Mouse (Mus musculus): ENCODE measurements around the gene Flywch1. TPM values are rescaled to one million over a fixed set of nuclear protein-coding genes. Genes with fewer than 3 reads are reported as not detected.
A peak's percentile ranks its signal among the peaks of the same experiment; 100 is the strongest.

Flywch1 gene
- 100 to 1,000 TPM; 425 to 428 TPM for total RNA-seq (2021)
- long read RNA-seq, experiment 1, transcript Flywch1-204 (7 exons, 2,943 nt): major isoform, 14 of 635 reads
- long read RNA-seq, experiment 1, transcript Flywch1-202 (7 exons, 2,443 nt): minor isoform, 6 of 635 reads
- long read RNA-seq, experiment 1, partial matches to known transcripts: 57 of 635 reads
- long read RNA-seq, experiment 1, other reads (novel, unspliced or antisense): 553 of 635 reads
- long read RNA-seq, experiment 2, transcript Flywch1-204 (7 exons, 2,943 nt): major isoform, 9 of 489 reads
- long read RNA-seq, experiment 2, partial matches to known transcripts: 42 of 489 reads
- long read RNA-seq, experiment 2, other reads (novel, unspliced or antisense): 430 of 489 reads

- TF ChIP-seq CTCF (IDR thresholded peaks at IDR 0.05): no peak; the same call in 1 of the 2 replicates
- intact Hi-C loops (cut with DNase I): loop anchor here (1.0 to 5.0 kb wide), 4 partner anchors 32 to 191 kb away; partner anchors contain the start of genes Elob, Prss32 and Prss41
- peak within 1 kb of the TSS; percentile 99 for H3K27ac ChIP-seq
- peak; percentile 98 to 99 for DNase-seq (ENCODE audit: extremely low spot score in 1 of 2, low spot score in 2 of 2)
- peak within 1 kb of the TSS; percentile 91 for H3K4me3 ChIP-seq
Observed at GRCm38 (mm10) chr17:23771284-23772218, at the start of gene Flywch1. Flywch1 (minus strand) TSS chr17:23771602.

DNA sequence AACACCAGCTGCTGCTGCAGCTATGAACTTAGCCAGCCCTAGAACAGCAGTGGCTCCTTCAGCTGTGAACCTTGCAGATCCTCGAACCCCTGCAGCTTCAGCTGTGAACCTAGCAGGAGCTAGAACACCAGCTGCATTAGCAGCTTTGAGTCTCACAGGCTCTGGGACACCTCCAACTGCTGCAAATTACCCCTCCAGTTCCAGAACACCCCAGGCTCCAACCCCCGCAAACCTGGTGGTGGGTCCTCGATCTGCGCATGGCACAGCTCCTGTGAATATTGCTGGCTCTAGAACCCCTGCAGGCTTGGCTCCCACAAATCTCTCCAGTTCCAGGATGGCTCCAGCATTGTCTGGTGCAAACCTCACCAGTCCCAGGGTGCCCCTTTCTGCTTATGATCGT is 49.3 kb upstream of the Flywch1 start:
- no peak for DNase-seq (ENCODE audit: extremely low spot score in 1 of 2, low spot score in 2 of 2)
- no peak for TF ChIP-seq CTCF (IDR thresholded peaks at IDR 0.05)
- intact Hi-C loops (cut with DNase I): no loop called here
- no peak overlapping the region for H3K4me3 ChIP-seq
- no peak overlapping the region for H3K27ac ChIP-seq

- TF ChIP-seq CTCF (IDR thresholded peaks at IDR 0.05): no peak
- Histone ChIP-seq H3K4me3 (no peak overlapping the region), H3K27ac (no peak overlapping the region)
- no peak for DNase-seq (ENCODE audit: extremely low spot score in 1 of 2, low spot score in 2 of 2)
- intact Hi-C loops (cut with DNase I): no loop called here
Observed at GRCm38 (mm10) chr17:23819235-23819634, 47.8 kb upstream of the Flywch1 start.

GRCm38 (mm10) chr17:23818579-23818978 is 47.2 kb upstream of the Flywch1 start:
- H3K4me3 ChIP-seq: no peak overlapping the region
- DNase-seq (ENCODE audit: extremely low spot score in 1 of 2, low spot score in 2 of 2): no peak
- no peak for TF ChIP-seq CTCF (IDR thresholded peaks at IDR 0.05)
- intact Hi-C loops (cut with DNase I): no loop called here
- no peak overlapping the region for H3K27ac ChIP-seq

DNA sequence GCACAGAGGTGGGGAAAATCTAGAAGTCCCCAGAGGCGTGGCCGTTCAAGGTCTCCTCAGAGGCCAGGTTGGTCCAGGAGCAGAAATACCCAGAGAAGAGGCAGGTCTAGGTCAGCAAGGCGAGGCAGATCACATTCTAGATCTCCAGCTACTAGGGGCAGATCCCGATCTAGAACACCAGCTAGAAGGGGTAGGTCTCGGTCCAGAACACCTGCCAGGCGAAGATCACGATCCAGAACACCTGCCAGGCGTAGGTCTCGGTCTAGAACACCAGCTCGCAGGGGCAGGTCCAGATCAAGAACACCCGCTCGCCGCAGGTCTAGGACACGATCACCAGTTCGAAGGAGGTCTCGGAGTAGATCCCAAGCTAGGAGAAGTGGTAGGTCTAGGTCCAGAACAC is 44.2 kb upstream of the Flywch1 start:
- intact Hi-C loops (cut with DNase I): no loop called here
- no peak overlapping the region for H3K4me3 ChIP-seq
- no peak overlapping the region for H3K27ac ChIP-seq
- DNase-seq (ENCODE audit: extremely low spot score in 1 of 2, low spot score in 2 of 2): no peak
- TF ChIP-seq CTCF (IDR thresholded peaks at IDR 0.05): no peak

- no peak for DNase-seq (ENCODE audit: extremely low spot score in 1 of 2, low spot score in 2 of 2)
- intact Hi-C loops (cut with DNase I): no loop called here
- no peak for TF ChIP-seq CTCF (IDR thresholded peaks at IDR 0.05)
- Histone ChIP-seq H3K4me3 (no peak overlapping the region), H3K27ac (no peak overlapping the region)
Observed at GRCm38 (mm10) chr17:23807918-23808317, 36.5 kb upstream of the Flywch1 start.

GRCm38 (mm10) chr17:23806867-23807266 is 35.5 kb upstream of the Flywch1 start:
- intact Hi-C loops (cut with DNase I): no loop called here
- peak; percentile 16 for TF ChIP-seq CTCF (IDR thresholded peaks at IDR 0.05)
- Histone ChIP-seq H3K27ac (no peak overlapping the region), H3K4me3 (peak overlapping the region; percentile 36)
- DNase-seq (ENCODE audit: extremely low spot score in 1 of 2, low spot score in 2 of 2): peak in 1 of 2 experiments; percentile 38

- TF ChIP-seq CTCF (IDR thresholded peaks at IDR 0.05): no peak
- DNase-seq (ENCODE audit: extremely low spot score in 1 of 2, low spot score in 2 of 2): no peak
- intact Hi-C loops (cut with DNase I): loop anchor here (5.0 kb wide), 1 partner anchor 62 kb away; the partner anchor contains the start of gene Paqr4
- H3K27ac ChIP-seq: no peak overlapping the region
- H3K4me3 ChIP-seq: peak overlapping the region; percentile 94
Observed at GRCm38 (mm10) chr17:23804426-23805085, 33.2 kb upstream of the Flywch1 start.

DNA sequence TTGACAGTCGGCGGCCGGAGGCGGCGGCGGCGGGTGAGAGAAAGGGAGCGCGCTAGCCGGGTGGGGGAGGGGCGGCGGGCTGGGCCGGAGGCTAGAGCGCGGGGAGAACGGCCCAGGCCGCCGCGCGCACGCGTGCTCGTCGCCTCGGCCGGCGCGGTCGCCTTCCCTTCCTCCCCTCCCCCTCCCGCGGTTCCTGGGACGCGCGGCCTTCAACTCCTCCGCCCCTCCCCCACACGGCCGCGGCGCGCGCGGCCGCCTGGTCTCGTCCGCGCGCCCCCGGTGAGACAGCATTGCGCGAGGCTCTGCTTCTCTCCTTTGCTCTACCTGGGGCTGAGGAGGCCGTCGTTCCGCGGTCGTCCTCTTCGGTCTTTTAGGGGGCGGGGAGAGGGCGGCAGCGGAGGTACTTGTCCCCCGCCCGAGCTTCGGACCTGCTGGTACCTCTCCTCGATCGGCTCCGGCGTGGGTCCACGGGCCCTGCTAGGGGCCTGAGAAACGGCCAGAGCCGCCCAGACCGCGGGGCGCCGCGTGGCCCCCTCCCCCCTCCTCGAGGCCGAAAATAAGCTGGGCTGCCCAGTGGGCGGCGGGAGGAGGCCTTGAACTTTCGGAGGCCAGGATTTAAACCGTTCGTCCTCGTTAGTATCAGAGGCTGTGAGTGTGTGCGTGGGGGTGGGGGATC is 32.1 kb upstream of the Flywch1 start:
- Histone ChIP-seq H3K27ac (peak overlapping the region; percentile 97), H3K4me3 (peak overlapping the region; percentile 94)
- DNase-seq (ENCODE audit: extremely low spot score in 1 of 2, low spot score in 2 of 2): peak; percentile 71 to 80
- intact Hi-C loops (cut with DNase I): loop anchor here (1.0 to 5.0 kb wide), 3 partner anchors 25 to 61 kb away; partner anchors contain the start of genes Flywch1 and Paqr4
- TF ChIP-seq CTCF (IDR thresholded peaks at IDR 0.05): no peak

- intact Hi-C loops (cut with DNase I): loop anchor here (1.0 to 5.0 kb wide), 4 partner anchors 13 to 61 kb away; partner anchors contain the start of genes Flywch1, Paqr4 and Srrm2
- H3K4me3 ChIP-seq: peak overlapping the region; percentile 94
- no peak; the same call in 1 of the 2 replicates for TF ChIP-seq CTCF (IDR thresholded peaks at IDR 0.05)
- peak overlapping the region; percentile 97 for H3K27ac ChIP-seq
- DNase-seq (ENCODE audit: extremely low spot score in 1 of 2, low spot score in 2 of 2): peak; percentile 95 to 99
Observed at GRCm38 (mm10) chr17:23802746-23803365, 31.5 kb upstream of the Flywch1 start.
